Mouse (Mus musculus) MEL (cell line): ENCODE data around the gene 4930442H23Rik. TPM values are rescaled to one million over a fixed set of nuclear protein-coding genes. Genes with fewer than 3 reads are reported as not detected.
A peak's percentile ranks its signal among the peaks of the same experiment; 100 is the strongest.

ENCODE experiments used
- DNase-seq: peaks from one replicate; pipeline ENCODE4 v3.0.0; 2011; ENCODE audit warnings: low read depth, low spot score
- H3K27ac ChIP-seq: 2 replicates; pipeline ENCODE4 v1.5.1; 2012; ENCODE audit warnings: low read depth, mild to moderate bottlenecking, control low read depth, low read length, moderate library complexity; ENCODE audit not compliant: control insufficient read depth
- H3K27me3 ChIP-seq, 2 experiments: fragments of 150-350 bp in 1 of 2; sonication (generic) in 1 of 2; 2 replicates each; pipeline ENCODE4 v1.6.1; 2012; ENCODE audit warnings: low read length in 2 of 2, mild to moderate bottlenecking in 2 of 2, improper control_type of control experiment in 1 of 2, moderate library complexity in 1 of 2; ENCODE audit not compliant: insufficient read depth in 2 of 2, control insufficient read depth in 1 of 2
- H3K36me3 ChIP-seq, 2 experiments: 2 replicates each; pipeline ENCODE4 v1.6.1; 2012 to 2014; ENCODE audit warnings: low read length in 2 of 2, improper control_type of control experiment in 1 of 2, inconsistent platforms in 1 of 2, mild to moderate bottlenecking in 1 of 2; ENCODE audit not compliant: insufficient read depth in 2 of 2, control insufficient read depth in 1 of 2
- H3K4me1 ChIP-seq, 2 experiments: fragments of 150-350 bp in 1 of 2; sonication (generic) in 1 of 2; 2 replicates each; pipeline ENCODE4 v1.6.1; 2012; ENCODE audit warnings: low read length in 2 of 2, improper control_type of control experiment in 1 of 2, mild to moderate bottlenecking in 1 of 2; ENCODE audit not compliant: insufficient read depth in 2 of 2, control insufficient read depth in 1 of 2
- H3K4me3 ChIP-seq, 2 experiments: fragments of 150-350 bp in 1 of 2; sonication (generic) in 1 of 2; 2 replicates each; pipeline ENCODE4 v1.5.1; 2012; ENCODE audit warnings: low read depth in 2 of 2, low read length in 2 of 2, mild to moderate bottlenecking in 2 of 2, moderate library complexity in 2 of 2, control low read depth in 1 of 2, improper control_type of control experiment in 1 of 2; ENCODE audit not compliant: control insufficient read depth in 1 of 2, insufficient read depth in 1 of 2
- H3K79me2 ChIP-seq: 2 replicates; pipeline ENCODE4 v1.6.1; 2012; ENCODE audit warnings: mild to moderate bottlenecking, low read length, moderate library complexity; ENCODE audit not compliant: control insufficient read depth, poor library complexity, insufficient read depth
- H3K9ac ChIP-seq: 2 replicates; pipeline ENCODE4 v1.6.1; 2012; ENCODE audit warnings: low read depth, mild to moderate bottlenecking, control low read depth, low read length, moderate library complexity; ENCODE audit not compliant: control insufficient read depth, poor library complexity, severe bottlenecking
- H3K9me3 ChIP-seq: fragments of 150-350 bp; sonication (generic); replicated peaks from 2 replicates; pipeline ENCODE4 v1.6.1; 2012; ENCODE audit warnings: mild to moderate bottlenecking, low read length, improper control_type of control experiment, moderate library complexity; ENCODE audit not compliant: insufficient read depth
- CHD1 ChIP-seq: IDR thresholded peaks from 2 replicates; pipeline ENCODE4 v1.6.1; 2012; ENCODE audit warnings: low read depth, mild to moderate bottlenecking, inconsistent platforms, low read length, improper control_type of control experiment
- CTCF ChIP-seq, 3 experiments: IDR thresholded peaks in 2 of 3; conservative IDR thresholded peaks in 1 of 3; 2 replicates each; pipeline ENCODE4 v1.5.1; 2011 to 2012; ENCODE audit warnings: low read length in 3 of 3, low read depth in 2 of 3, mild to moderate bottlenecking in 2 of 3, improper control_type of control experiment in 1 of 3, inconsistent platforms in 1 of 3, mixed read lengths in 1 of 3, moderate library complexity in 1 of 3; ENCODE audit not compliant: control insufficient read depth in 1 of 3, insufficient read depth in 1 of 3, poor library complexity in 1 of 3, severe bottlenecking in 1 of 3
- E2F4 ChIP-seq: IDR thresholded peaks from 2 replicates; pipeline ENCODE4 v1.6.1; 2011; ENCODE audit warnings: low read depth, low read length, improper control_type of control experiment, borderline replicate concordance
- ELF1 ChIP-seq: IDR thresholded peaks from 2 replicates; pipeline ENCODE4 v1.6.1; 2014; ENCODE audit warnings: low read depth, mild to moderate bottlenecking, inconsistent platforms, low read length, improper control_type of control experiment, moderate library complexity
- ETS1 ChIP-seq: IDR thresholded peaks from 2 replicates; pipeline ENCODE4 v1.6.1; 2012; ENCODE audit warnings: low read depth, mild to moderate bottlenecking, inconsistent platforms, low read length, improper control_type of control experiment, moderate library complexity
- GATA1 ChIP-seq: IDR thresholded peaks from 2 replicates; pipeline ENCODE4 v1.6.1; 2011; ENCODE audit warnings: low read depth, low read length, improper control_type of control experiment
- HCFC1 ChIP-seq: IDR thresholded peaks from 2 replicates; pipeline ENCODE4 v1.6.1; 2012; ENCODE audit warnings: low read depth, mild to moderate bottlenecking, inconsistent platforms, low read length, improper control_type of control experiment, moderate library complexity
- JUND ChIP-seq: IDR thresholded peaks from 2 replicates; pipeline ENCODE4 v1.6.1; 2011; ENCODE audit warnings: low read depth, mild to moderate bottlenecking, improper control_type of control experiment, low read length
- KAT2A ChIP-seq: conservative IDR thresholded peaks from 2 replicates; pipeline ENCODE4 v1.6.1; 2012; ENCODE audit warnings: low read depth, low read length, improper control_type of control experiment, inconsistent platforms
- MAZ ChIP-seq: IDR thresholded peaks from 2 replicates; pipeline ENCODE4 v1.6.1; 2012; ENCODE audit warnings: low read depth, mild to moderate bottlenecking, inconsistent platforms, low read length, improper control_type of control experiment
- MEF2A ChIP-seq: IDR thresholded peaks from 2 replicates; pipeline ENCODE4 v1.6.1; 2014; ENCODE audit warnings: low read depth, mild to moderate bottlenecking, inconsistent platforms, low read length, improper control_type of control experiment; ENCODE audit not compliant: poor library complexity, insufficient replicate concordance, severe bottlenecking; ENCODE audit errors: extremely low read depth
- MYB ChIP-seq: IDR thresholded peaks from 2 replicates; pipeline ENCODE4 v1.6.1; 2011; ENCODE audit warnings: mild to moderate bottlenecking, low read depth, low read length, improper control_type of control experiment
- MYC ChIP-seq: IDR thresholded peaks from 2 replicates; pipeline ENCODE4 v1.6.1; 2011; ENCODE audit warnings: low read depth, mild to moderate bottlenecking, low read length, improper control_type of control experiment, moderate library complexity
- NELFE ChIP-seq: IDR thresholded peaks from 2 replicates; pipeline ENCODE4 v1.6.1; 2011; ENCODE audit warnings: low read depth, low read length, improper control_type of control experiment
- NRF1 ChIP-seq: IDR thresholded peaks from 2 replicates; pipeline ENCODE4 v1.6.1; 2014; ENCODE audit warnings: low read depth, mild to moderate bottlenecking, inconsistent platforms, low read length, improper control_type of control experiment, moderate library complexity; ENCODE audit not compliant: poor library complexity, insufficient read depth, severe bottlenecking
- POLR2A ChIP-seq, 2 experiments: IDR thresholded peaks; 2 replicates each; pipeline ENCODE4 v1.6.1; 2011 to 2012; ENCODE audit warnings: low read length in 2 of 2, mild to moderate bottlenecking in 2 of 2, control low read depth in 1 of 2, improper control_type of control experiment in 1 of 2, low read depth in 1 of 2, moderate library complexity in 1 of 2; ENCODE audit not compliant: control insufficient read depth in 1 of 2, insufficient read depth in 1 of 2, poor library complexity in 1 of 2
- POLR2AphosphoS2 ChIP-seq: IDR thresholded peaks from 2 replicates; pipeline ENCODE4 v1.6.1; 2011; ENCODE audit warnings: low read length, improper control_type of control experiment
- POLR2AphosphoS5 ChIP-seq: IDR thresholded peaks from 2 replicates; pipeline ENCODE4 v1.6.1; 2012; ENCODE audit warnings: low read depth, borderline replicate concordance, mild to moderate bottlenecking, inconsistent platforms, low read length, moderate library complexity, mixed read lengths
- RAD21 ChIP-seq: IDR thresholded peaks from 2 replicates; pipeline ENCODE4 v1.6.1; 2011; ENCODE audit warnings: mild to moderate bottlenecking, low read depth, low read length, improper control_type of control experiment
- RCOR1 ChIP-seq: IDR thresholded peaks from 2 replicates; pipeline ENCODE4 v1.6.1; 2012; ENCODE audit warnings: low read depth, mild to moderate bottlenecking, inconsistent platforms, low read length, improper control_type of control experiment
- SIN3A ChIP-seq: IDR thresholded peaks from 2 replicates; pipeline ENCODE4 v1.6.1; 2012; ENCODE audit warnings: low read length, improper control_type of control experiment, inconsistent platforms
- SMC3 ChIP-seq: IDR thresholded peaks from 2 replicates; pipeline ENCODE4 v1.6.1; 2011; ENCODE audit warnings: low read depth, low read length, improper control_type of control experiment
- TAL1 ChIP-seq: IDR thresholded peaks from 2 replicates; pipeline ENCODE4 v1.6.1; 2012; ENCODE audit warnings: mild to moderate bottlenecking, inconsistent platforms, low read length, moderate library complexity, mixed read lengths
- TBP ChIP-seq: IDR thresholded peaks from 2 replicates; pipeline ENCODE4 v1.8.0; 2011; ENCODE audit warnings: low read depth, low read length, improper control_type of control experiment
- TCF12 ChIP-seq: IDR thresholded peaks from 2 replicates; pipeline ENCODE4 v1.6.1; 2014; ENCODE audit warnings: low read depth, mild to moderate bottlenecking, inconsistent platforms, low read length, improper control_type of control experiment, moderate library complexity
- USF2 ChIP-seq, 2 experiments: IDR thresholded peaks; 2 replicates each; pipeline ENCODE4 v1.6.1; 2011 to 2012; ENCODE audit warnings: improper control_type of control experiment in 2 of 2, low read length in 2 of 2, borderline replicate concordance in 1 of 2, inconsistent platforms in 1 of 2, low read depth in 1 of 2, mild to moderate bottlenecking in 1 of 2; ENCODE audit not compliant: insufficient read depth in 1 of 2
- ZC3H11A ChIP-seq: IDR thresholded peaks from 2 replicates; pipeline ENCODE4 v1.6.1; 2012; ENCODE audit warnings: low read depth, mild to moderate bottlenecking, inconsistent platforms, low read length, improper control_type of control experiment
- ZMIZ1 ChIP-seq: IDR thresholded peaks from 2 replicates; pipeline ENCODE4 v1.6.1; 2012; ENCODE audit warnings: low read depth, mild to moderate bottlenecking, inconsistent platforms, low read length, improper control_type of control experiment, moderate library complexity
- polyA plus RNA-seq, 2 experiments: library from polyadenylated mRNA; stranded (reverse) in 1 of 2; unstranded in 1 of 2; fragments of >175 nt in 1 of 2; fragments of >200 nt in 1 of 2; gene quantifications; 2 replicates each; pipeline versions ENCODE4 v1.2.1 to v1.2.4; 2012; ENCODE audit warnings: low replicate concordance in 2 of 2, low read depth in 1 of 2; ENCODE audit not compliant: insufficient read length in 2 of 2, insufficient read depth in 1 of 2, missing spikeins in 1 of 2
- total RNA-seq: library from RNA; depleted of rRNA; stranded (reverse); fragments of 300-350 nt; gene quantifications from 2 replicates; pipeline ENCODE4 v1.2.3, GENCODE M21; 2012

The 4930442H23Rik gene
- total and polyA plus RNA-seq, 3 experiments, result 0.31 to 0.42 TPM; not detected in 1

- DNase-seq, result no peak
- H3K9me3 ChIP-seq, result no peaks in the 10 kb centered on the region
- TF ChIP-seq MYB, result no peak
- TF ChIP-seq ZMIZ1, result peak; percentile 69
- no peak for TF ChIP-seq ELF1
- TF ChIP-seq POLR2AphosphoS5, result no peak
- TF ChIP-seq RAD21, result no peak
- 0 out of 2 replicates have a peak, but pooled peaks have one; percentile 48 for TF ChIP-seq CHD1
- peak; percentile 9; the same call in 1 of the 2 replicates for TF ChIP-seq SIN3A
- TF ChIP-seq E2F4, result 0 out of 2 replicates have a peak, but pooled peaks have one; percentile 73
- TF ChIP-seq ETS1, result peak; percentile 22; the same call in 1 of the 2 replicates
- peak; percentile 52; the same call in 1 of the 2 replicates for TF ChIP-seq MYC
- no peak for TF ChIP-seq MEF2A
- peak; percentile 45; the same call in 1 of the 2 replicates for TF ChIP-seq MAZ
- TF ChIP-seq TCF12, result peak; percentile 13; the same call in 1 of the 2 replicates
- H3K4me1 ChIP-seq, result peaks cover 0 to 8% of the 10 kb centered on the region in 2 experiments; a peak in 1 of 4 replicates
- peak overlapping the region; percentile 89 for H3K9ac ChIP-seq
- peak overlapping the region; percentile 53 to 78 for H3K4me3 ChIP-seq
- peaks cover 0 to 3% of the 10 kb centered on the region in 2 experiments; a peak in 2 of 4 replicates for H3K36me3 ChIP-seq
- H3K27ac ChIP-seq, result peak overlapping the region; percentile 95
- no peaks in the 10 kb centered on the region for H3K27me3 ChIP-seq
- H3K79me2 ChIP-seq, result peaks cover 25% of the 10 kb centered on the region
These were observed 15.6 kb downstream of the 4930442H23Rik start for GRCm38 (mm10) chr10:81168087-81168431.

GRCm38 (mm10) chr10:81167200-81168086 lies 16.2 kb downstream of the 4930442H23Rik start, which contains the start of gene Pias4:
Pias4 (minus strand) TSS chr10:81167923.
- peak within 1 kb of the TSS; percentile 95 for H3K27ac ChIP-seq
- H3K9me3 ChIP-seq, result no peaks in the 10 kb centered on the region
- peak within 1 kb of the TSS; percentile 89 for H3K9ac ChIP-seq
- no peaks in the 10 kb centered on the region for H3K27me3 ChIP-seq
- peaks cover 0 to 4% of the 10 kb centered on the region in 2 experiments; a peak in 1 of 4 replicates for H3K4me1 ChIP-seq
- peak; percentile 99 for DNase-seq
- peak within 1 kb of the TSS; percentile 91 for H3K4me3 ChIP-seq
- H3K79me2 ChIP-seq, result peaks cover 27% of the 10 kb centered on the region
- peaks cover 0 to 3% of the 10 kb centered on the region in 2 experiments; a peak in 2 of 4 replicates for H3K36me3 ChIP-seq
- peak; percentile 65 to 94; a peak in 3 of 4 replicates for TF ChIP-seq USF2 (IDR thresholded peaks at IDR 0.05; ENCODE audit: borderline replicate concordance in 1 of 2, insufficient read depth in 1 of 2, low read depth in 1 of 2, low read length in 2 of 2)
- no peak for TF ChIP-seq MEF2A
- TF ChIP-seq POLR2AphosphoS5, result no peak
- peak; percentile 72 to 76; a peak in 3 of 4 replicates for TF ChIP-seq POLR2A (IDR thresholded peaks at IDR 0.05; ENCODE audit: control insufficient read depth in 1 of 2, insufficient read depth in 1 of 2, low read depth in 1 of 2, low read length in 2 of 2, poor library complexity in 1 of 2)
- TF ChIP-seq KAT2A, result no peak; the same call in 1 of the 2 replicates
- peak; percentile 80 for TF ChIP-seq TCF12
- peak; percentile 51; the same call in 1 of the 2 replicates for TF ChIP-seq POLR2AphosphoS2
- no peak for TF ChIP-seq SMC3
- no peak for TF ChIP-seq ZC3H11A
- peak; percentile 88 for TF ChIP-seq TBP
- TF ChIP-seq NELFE, result peak; percentile 80
- peak; percentile 83 for TF ChIP-seq HCFC1
- TF ChIP-seq TAL1, result no peak
- TF ChIP-seq CTCF (IDR thresholded peaks at IDR 0.05 in 2 of 3, conservative IDR thresholded peaks at IDR 0.05 in 1 of 3; ENCODE audit: control insufficient read depth in 1 of 3, insufficient read depth in 1 of 3, low read depth in 2 of 3, low read length in 3 of 3, poor library complexity in 1 of 3, severe bottlenecking in 1 of 3), result no peak
- no peak for TF ChIP-seq GATA1
- no peak for TF ChIP-seq MYC
- TF ChIP-seq JUND, result no peak
- TF ChIP-seq RCOR1, result no peak
- TF ChIP-seq ZMIZ1, result peak; percentile 8; the same call in 1 of the 2 replicates
- no peak for TF ChIP-seq E2F4
- peak; percentile 91 for TF ChIP-seq NRF1
- no peak for TF ChIP-seq MAZ
